Mouse (Mus musculus) left cerebral cortex, postnatal 4 days (tissue): ENCODE results near the gene 1700067P10Rik. TPM values are rescaled to one million over a fixed set of nuclear protein-coding genes. Genes with fewer than 3 reads are reported as not detected.

Experiments
- total RNA-seq, 2 experiments: library from RNA; stranded (reverse); gene quantifications; 2 replicates each; pipeline ENCODE4 v1.2.3; 2021

1700067P10Rik gene
- total RNA-seq, 2 experiments from 2014 or later, result not detected

Other genes starting within 250 kb of the 1700067P10Rik start
- gene Foxp4, start 164.7 kb upstream of the 1700067P10Rik start, total RNA-seq, result 10 to 100 TPM; 78.3 to 89.0 TPM
- gene 1700122O11Rik, start 51.0 kb upstream of the 1700067P10Rik start, total RNA-seq, result not detected
- not detected for gene 9830107B12Rik, start 56.9 kb downstream of the 1700067P10Rik start, total RNA-seq
- not detected for gene A530064D06Rik, start 78.0 kb downstream of the 1700067P10Rik start, total RNA-seq
- gene Trem1, start 143.4 kb downstream of the 1700067P10Rik start, total RNA-seq, result not detected
- under 1 TPM; 0.36 to 0.66 TPM for gene Trem3, start 158.5 kb downstream of the 1700067P10Rik start, total RNA-seq
- gene Treml4, start 175.0 kb downstream of the 1700067P10Rik start, total RNA-seq, result under 1 TPM; 0.50 to 0.81 TPM
- under 1 TPM; 0.14 to 0.28 TPM for gene Treml2, start 210.2 kb downstream of the 1700067P10Rik start, total RNA-seq
- under 1 TPM in 1 of 2 experiments, not detected in 1; 0.12 TPM for gene B430306N03Rik, start 226.8 kb downstream of the 1700067P10Rik start, total RNA-seq